Comparison of ENCODE assay signal across 24 mouse cellular contexts in the genomic region with DNA sequence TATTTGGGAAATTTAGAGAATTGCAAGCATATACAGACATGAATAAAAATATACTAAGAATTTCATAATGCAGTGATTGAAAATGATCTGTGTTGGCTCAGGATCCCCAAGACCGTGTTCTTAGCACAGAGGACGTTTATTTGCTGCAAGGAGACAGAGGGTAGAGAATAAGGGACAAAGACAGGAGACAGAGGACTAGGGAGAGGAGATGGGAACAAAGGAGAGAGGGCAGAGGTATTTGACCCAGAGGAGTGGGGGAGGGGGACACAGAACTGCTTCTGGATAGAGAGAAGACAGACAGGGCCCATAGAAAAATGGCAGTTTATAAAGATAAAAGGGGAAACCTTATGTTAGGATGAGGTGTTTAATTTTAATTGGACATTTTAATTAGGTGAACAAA.
A peak's percentile ranks its signal among the peaks of the same experiment; 100 is the strongest.
DNase-seq lines count a peak whose midpoint lies in the region; ATAC-seq lines count a peak whose summit lies in the region.
"Had no signal": no experiment of that assay in that cellular context is flagged by ENCODE, and none has a peak within 500 bp of the region (broad histone marks: within the 10 kb centered on the region; RNA-seq: fewer than 3 reads in every experiment).

No protein-coding gene starts in this region.

- no peaks in the 10 kb centered on the region for H3K27me3 ChIP-seq in hindbrain, embryonic 11.5 days (ENCODE audit: control insufficient read depth, insufficient read depth, low read length)
- H3K27me3 ChIP-seq in hindbrain, embryonic 14.5 days (ENCODE audit: control insufficient read depth, insufficient read depth, low read length): no peaks in the 10 kb centered on the region
- H3K27me3 ChIP-seq in neural tube, embryonic 11.5 days (ENCODE audit: control insufficient read depth, insufficient read depth, low read length): no peaks in the 10 kb centered on the region
- H3K27me3 ChIP-seq in neural tube, embryonic 15.5 days (replicated peaks): no peaks in the 10 kb centered on the region
- H3K27me3 ChIP-seq in hindbrain, embryonic 13.5 days: no peaks in the 10 kb centered on the region
- H3K27me3 ChIP-seq in neural tube, embryonic 13.5 days: no peaks in the 10 kb centered on the region
- H3K27me3 ChIP-seq: embryonic facial prominence, embryonic 12.5 days; embryonic facial prominence, embryonic 15.5 days; intestine, embryonic 15.5 days had no signal

- H3K9me3 ChIP-seq in hindbrain, embryonic 11.5 days (ENCODE audit: control insufficient read depth, low read length): no peaks in the 10 kb centered on the region
- no peaks in the 10 kb centered on the region for H3K9me3 ChIP-seq in hindbrain, embryonic 14.5 days (ENCODE audit: control insufficient read depth, low read length)
- no peaks in the 10 kb centered on the region for H3K9me3 ChIP-seq in neural tube, embryonic 11.5 days (ENCODE audit: control insufficient read depth, low read length)
- H3K9me3 ChIP-seq in neural tube, embryonic 15.5 days (replicated peaks): no peaks in the 10 kb centered on the region
- H3K9me3 ChIP-seq in hindbrain, embryonic 13.5 days: no peaks in the 10 kb centered on the region
- no peaks in the 10 kb centered on the region for H3K9me3 ChIP-seq in neural tube, embryonic 13.5 days
- H3K9me3 ChIP-seq: embryonic facial prominence, embryonic 12.5 days; embryonic facial prominence, embryonic 15.5 days; intestine, embryonic 15.5 days had no signal

- H3K9ac ChIP-seq in hindbrain, embryonic 11.5 days (ENCODE audit: low read depth, low read length): no peak overlapping the region
- H3K9ac ChIP-seq in hindbrain, embryonic 14.5 days: no peak overlapping the region
- no peak overlapping the region for H3K9ac ChIP-seq in neural tube, embryonic 11.5 days (ENCODE audit: low read length)
- no peak overlapping the region for H3K9ac ChIP-seq in neural tube, embryonic 15.5 days (replicated peaks)
- H3K9ac ChIP-seq in hindbrain, embryonic 13.5 days: no peak overlapping the region
- H3K9ac ChIP-seq in neural tube, embryonic 13.5 days: no peak overlapping the region
- H3K9ac ChIP-seq: embryonic facial prominence, embryonic 12.5 days; embryonic facial prominence, embryonic 15.5 days; forebrain, postnatal 0 days; intestine, embryonic 15.5 days had no signal

- H3K36me3 ChIP-seq in hindbrain, embryonic 11.5 days (ENCODE audit: control insufficient read depth, insufficient read depth, low read length): no peaks in the 10 kb centered on the region
- no peaks in the 10 kb centered on the region for H3K36me3 ChIP-seq in hindbrain, embryonic 14.5 days (replicated peaks; ENCODE audit: control insufficient read depth, insufficient read depth)
- H3K36me3 ChIP-seq in neural tube, embryonic 11.5 days (ENCODE audit: control insufficient read depth, insufficient read depth, low read length): no peaks in the 10 kb centered on the region
- no peaks in the 10 kb centered on the region for H3K36me3 ChIP-seq in neural tube, embryonic 15.5 days
- no peaks in the 10 kb centered on the region for H3K36me3 ChIP-seq in hindbrain, embryonic 13.5 days
- H3K36me3 ChIP-seq in neural tube, embryonic 13.5 days: no peaks in the 10 kb centered on the region
- H3K36me3 ChIP-seq: embryonic facial prominence, embryonic 12.5 days; embryonic facial prominence, embryonic 15.5 days; intestine, embryonic 15.5 days had no signal

- no peak overlapping the region for H3K27ac ChIP-seq in hindbrain, embryonic 11.5 days (ENCODE audit: low read depth, low read length)
- H3K27ac ChIP-seq in hindbrain, embryonic 14.5 days: no peak overlapping the region
- H3K27ac ChIP-seq in neural tube, embryonic 11.5 days (ENCODE audit: low read depth, low read length): no peak overlapping the region
- H3K27ac ChIP-seq in neural tube, embryonic 15.5 days (replicated peaks): no peak overlapping the region
- H3K27ac ChIP-seq in hindbrain, embryonic 13.5 days: peak overlapping the region; percentile 77
- H3K27ac ChIP-seq in neural tube, embryonic 13.5 days (replicated peaks): peak overlapping the region; percentile 57
- H3K27ac ChIP-seq: embryonic facial prominence, embryonic 12.5 days; embryonic facial prominence, embryonic 15.5 days; gastrocnemius, adult 2 months; intestine, embryonic 15.5 days had no signal

- WGBS in hindbrain, embryonic 11.5 days: 12% methylated on average over 2 of the region's 2 CpGs
- 16% methylated on average over 2 of the region's 2 CpGs for WGBS in hindbrain, embryonic 14.5 days
- WGBS in neural tube, embryonic 11.5 days: 26% methylated on average over 2 of the region's 2 CpGs
- 27% methylated on average over 2 of the region's 2 CpGs for WGBS in neural tube, embryonic 15.5 days
- WGBS in hindbrain, embryonic 13.5 days: 13% methylated on average over 2 of the region's 2 CpGs
- WGBS in neural tube, embryonic 13.5 days: 17% methylated on average over 2 of the region's 2 CpGs

- ATAC-seq in hindbrain, embryonic 11.5 days (ENCODE audit: low FRiP score): peak; percentile 58
- no peak; the same call in 1 of the 2 replicates for ATAC-seq in hindbrain, embryonic 14.5 days (ENCODE audit: low FRiP score)
- ATAC-seq in neural tube, embryonic 11.5 days (ENCODE audit: insufficient read depth, low FRiP score, low TSS enrichment): peak; percentile 45; the same call in 1 of the 2 replicates
- ATAC-seq in neural tube, embryonic 15.5 days (ENCODE audit: low FRiP score): no peak
- no peak for ATAC-seq in hindbrain, embryonic 13.5 days (ENCODE audit: low FRiP score)
- peak; percentile 32; the same call in 1 of the 2 replicates for ATAC-seq in neural tube, embryonic 13.5 days (ENCODE audit: low read depth)
- ATAC-seq: activated CD4-positive, CD25-positive, alpha-beta regulatory T cell, adult 4 months; CD4-positive, CD25-positive, alpha-beta regulatory T cell, adult 4 months; forebrain, embryonic 14.5 days; intestine, embryonic 15.5 days had no signal

- H3K4me2 ChIP-seq in hindbrain, embryonic 11.5 days (replicated peaks; ENCODE audit: low read depth, low read length): no peak overlapping the region
- no peak overlapping the region for H3K4me2 ChIP-seq in hindbrain, embryonic 14.5 days (replicated peaks)
- H3K4me2 ChIP-seq in neural tube, embryonic 11.5 days (ENCODE audit: low read depth): no peak overlapping the region
- no peak overlapping the region for H3K4me2 ChIP-seq in neural tube, embryonic 15.5 days
- H3K4me2 ChIP-seq in hindbrain, embryonic 13.5 days: no peak overlapping the region
- H3K4me2 ChIP-seq in neural tube, embryonic 13.5 days: no peak overlapping the region
- H3K4me2 ChIP-seq: embryonic facial prominence, embryonic 12.5 days; embryonic facial prominence, embryonic 15.5 days; heart, embryonic 11.5 days; intestine, embryonic 15.5 days had no signal

- DNase-seq in hindbrain, embryonic 11.5 days (ENCODE audit: low spot score): peak; percentile 30
- DNase-seq in hindbrain, embryonic 14.5 days (ENCODE audit: low spot score): no peak
- no peak for DNase-seq in neural tube, embryonic 11.5 days (ENCODE audit: low spot score)
- DNase-seq in thymus, postnatal 4 days: no peak
- DNase-seq: adrenal gland, adult 8-10 months; adrenal gland, postnatal 25 days; cerebellum, adult 11-12 months; cerebellum, adult 8-10 months; cerebellum, postnatal 10 days; cerebellum, postnatal 36 days; forebrain, postnatal 0 days; gastrocnemius, adult 2 months; gastrocnemius, postnatal 14 days; heart, adult 11 months had no signal

- H3K4me1 ChIP-seq in hindbrain, embryonic 11.5 days (replicated peaks; ENCODE audit: control insufficient read depth, insufficient read depth, low read length): no peaks in the 10 kb centered on the region
- H3K4me1 ChIP-seq in hindbrain, embryonic 14.5 days (replicated peaks; ENCODE audit: control insufficient read depth, insufficient read depth, low read length): no peaks in the 10 kb centered on the region
- no peaks in the 10 kb centered on the region for H3K4me1 ChIP-seq in neural tube, embryonic 11.5 days (ENCODE audit: control insufficient read depth, insufficient read depth, low read length)
- no peaks in the 10 kb centered on the region for H3K4me1 ChIP-seq in neural tube, embryonic 15.5 days
- H3K4me1 ChIP-seq in hindbrain, embryonic 13.5 days (replicated peaks): 0 out of 2 replicates have a peak, but pooled peaks cover 2% of the 10 kb centered on the region
- no peaks in the 10 kb centered on the region for H3K4me1 ChIP-seq in neural tube, embryonic 13.5 days (replicated peaks)
- H3K4me1 ChIP-seq: embryonic facial prominence, embryonic 12.5 days; embryonic facial prominence, embryonic 15.5 days; intestine, embryonic 15.5 days had no signal

- H3K4me3 ChIP-seq in hindbrain, embryonic 11.5 days (ENCODE audit: low read depth, low read length): no peak overlapping the region
- no peak overlapping the region for H3K4me3 ChIP-seq in hindbrain, embryonic 14.5 days (replicated peaks; ENCODE audit: low read length)
- no peak overlapping the region for H3K4me3 ChIP-seq in neural tube, embryonic 11.5 days (ENCODE audit: low read depth, low read length)
- no peak overlapping the region for H3K4me3 ChIP-seq in neural tube, embryonic 15.5 days (replicated peaks)
- no peak overlapping the region for H3K4me3 ChIP-seq in hindbrain, embryonic 13.5 days
- H3K4me3 ChIP-seq in neural tube, embryonic 13.5 days: no peak overlapping the region
- H3K4me3 ChIP-seq: embryonic facial prominence, embryonic 12.5 days; embryonic facial prominence, embryonic 15.5 days; gastrocnemius, adult 2 months; intestine, embryonic 15.5 days had no signal

Comparison
In these comparisons a context has a peak if more than half of its experiments do, and no peak if none do; other contexts are left out.
1. ATAC-seq: peak in hindbrain, embryonic 11.5 days (single experiment), neural tube, embryonic 11.5 days (single experiment) and neural tube, embryonic 13.5 days (single experiment); none in hindbrain, embryonic 14.5 days (single experiment), neural tube, embryonic 15.5 days (single experiment) and hindbrain, embryonic 13.5 days (single experiment).
2. H3K27ac ChIP-seq: peak in hindbrain, embryonic 13.5 days (single experiment) and neural tube, embryonic 13.5 days (single experiment); none in hindbrain, embryonic 11.5 days (single experiment), hindbrain, embryonic 14.5 days (single experiment), neural tube, embryonic 11.5 days (single experiment) and neural tube, embryonic 15.5 days (single experiment).